Mouse (Mus musculus) CH12.LX (cell line): ENCODE measurements at regions not wholly inside any gene's neighbourhood (a gene's known extent, or its start where the extent isn't known, plus 50 kb on each side); places are given as distances from the start of the nearest gene placed in this dataset.

Experiments
- DNase-seq: peaks from one replicate; pipeline ENCODE4 v3.0.0-alpha.2; 2013; ENCODE audit errors: extremely low read depth
- H3K27ac ChIP-seq: 2 replicates; pipeline ENCODE4 v1.5.1; 2012; ENCODE audit warnings: low read depth, mild to moderate bottlenecking, control low read depth, moderate library complexity; ENCODE audit not compliant: insufficient read depth
- H3K27me3 ChIP-seq: replicated peaks from 2 replicates; pipeline ENCODE3; 2012; ENCODE audit warnings: inconsistent platforms
- H3K36me3 ChIP-seq, 2 experiments: replicated peaks in 1 of 2; 2 replicates each; pipeline versions ENCODE3 to v1.6.1; 2012; ENCODE audit warnings: inconsistent platforms in 1 of 2, low read length in 1 of 2, mild to moderate bottlenecking in 1 of 2, mixed read lengths in 1 of 2, moderate library complexity in 1 of 2; ENCODE audit not compliant: control insufficient read depth in 1 of 2, insufficient read depth in 1 of 2
- H3K4me1 ChIP-seq, 2 experiments: 2 replicates each; pipeline ENCODE4 v1.6.1; 2012; ENCODE audit warnings: inconsistent platforms in 1 of 2, moderate library complexity in 1 of 2; ENCODE audit not compliant: insufficient read depth in 2 of 2, control insufficient read depth in 1 of 2
- H3K4me2 ChIP-seq: 2 replicates; pipeline ENCODE4 v1.6.1; 2012; ENCODE audit warnings: low read depth, mild to moderate bottlenecking, control low read depth; ENCODE audit not compliant: poor library complexity, insufficient read depth, severe bottlenecking
- H3K4me3 ChIP-seq, 3 experiments: fragments of 150-350 bp in 1 of 3; sonication (generic) in 1 of 3; replicated peaks in 1 of 3; 2 replicates each; pipeline versions ENCODE3 to v1.5.1; 2011 to 2012; ENCODE audit warnings: low read depth in 2 of 3, low read length in 2 of 3, mild to moderate bottlenecking in 2 of 3, moderate library complexity in 2 of 3, control low read depth in 1 of 3, improper control_type of control experiment in 1 of 3, inconsistent platforms in 1 of 3, mixed read lengths in 1 of 3; ENCODE audit not compliant: poor library complexity in 1 of 3
- H3K79me2 ChIP-seq: replicated peaks from 2 replicates; pipeline ENCODE4 v1.6.1; 2012; ENCODE audit warnings: mild to moderate bottlenecking, moderate library complexity; ENCODE audit not compliant: control insufficient read depth, poor library complexity, insufficient read depth, severe bottlenecking; ENCODE audit errors: extremely low read depth
- H3K9ac ChIP-seq: 2 replicates; pipeline ENCODE4 v1.6.1; 2012; ENCODE audit warnings: low read depth, mild to moderate bottlenecking, control low read depth, moderate library complexity; ENCODE audit not compliant: insufficient read depth
- H3K9me3 ChIP-seq: replicated peaks from 2 replicates; pipeline ENCODE3; 2012; ENCODE audit warnings: low read length, inconsistent platforms, mixed read lengths
- BHLHE40 ChIP-seq: IDR thresholded peaks from 2 replicates; pipeline ENCODE4 v1.6.1; 2011; ENCODE audit warnings: mild to moderate bottlenecking, low read depth, low read length, improper control_type of control experiment
- CTCF ChIP-seq, 2 experiments: IDR thresholded peaks in 1 of 2; conservative IDR thresholded peaks in 1 of 2; 2 replicates each; pipeline ENCODE4 v1.5.1; 2011 to 2012; ENCODE audit warnings: low read depth in 2 of 2, low read length in 2 of 2, improper control_type of control experiment in 1 of 2, inconsistent platforms in 1 of 2, mild to moderate bottlenecking in 1 of 2, moderate library complexity in 1 of 2
- E2F4 ChIP-seq: IDR thresholded peaks from 2 replicates; pipeline ENCODE4 v1.6.1; 2011; ENCODE audit warnings: low read depth, low read length, improper control_type of control experiment; ENCODE audit not compliant: insufficient replicate concordance
- EP300 ChIP-seq: IDR thresholded peaks from 2 replicates; pipeline ENCODE4 v1.6.1; 2011; ENCODE audit warnings: low read length, improper control_type of control experiment
- GABPA ChIP-seq: IDR thresholded peaks from 2 replicates; pipeline ENCODE4 v1.6.1; 2012; ENCODE audit warnings: low read depth, low read length, improper control_type of control experiment, inconsistent platforms; ENCODE audit not compliant: insufficient replicate concordance
- HCFC1 ChIP-seq: IDR thresholded peaks from 2 replicates; pipeline ENCODE4 v1.6.1; 2012; ENCODE audit warnings: low read depth, mild to moderate bottlenecking, inconsistent platforms, low read length, improper control_type of control experiment
- IRF4 ChIP-seq: IDR thresholded peaks from 2 replicates; pipeline ENCODE4 v1.6.1; 2014; ENCODE audit warnings: low read depth, mild to moderate bottlenecking, inconsistent platforms, low read length, improper control_type of control experiment
- JUN ChIP-seq: IDR thresholded peaks from 2 replicates; pipeline ENCODE4 v1.6.1; 2011; ENCODE audit warnings: low read depth, mild to moderate bottlenecking, low read length, improper control_type of control experiment, moderate library complexity; ENCODE audit not compliant: insufficient read depth
- KAT2A ChIP-seq: IDR thresholded peaks from 2 replicates; pipeline ENCODE4 v1.6.1; 2012; ENCODE audit warnings: low read length, improper control_type of control experiment, inconsistent platforms; ENCODE audit not compliant: insufficient replicate concordance
- MXI1 ChIP-seq: IDR thresholded peaks from 2 replicates; pipeline ENCODE4 v1.6.1; 2011; ENCODE audit warnings: mild to moderate bottlenecking, low read depth, low read length, improper control_type of control experiment
- NELFE ChIP-seq: IDR thresholded peaks from 2 replicates; pipeline ENCODE4 v1.6.1; 2011; ENCODE audit warnings: low read depth, low read length, improper control_type of control experiment
- NRF1 ChIP-seq: IDR thresholded peaks from 2 replicates; pipeline ENCODE4 v1.6.1; 2014; ENCODE audit warnings: low read depth, mild to moderate bottlenecking, inconsistent platforms, low read length, improper control_type of control experiment, moderate library complexity
- POLR2AphosphoS2 ChIP-seq: IDR thresholded peaks from 2 replicates; pipeline ENCODE4 v1.6.1; 2011; ENCODE audit warnings: low read depth, low read length, improper control_type of control experiment
- RAD21 ChIP-seq: IDR thresholded peaks from 2 replicates; pipeline ENCODE4 v1.6.1; 2011; ENCODE audit warnings: low read depth, mild to moderate bottlenecking, low read length, improper control_type of control experiment, moderate library complexity
- SIN3A ChIP-seq: IDR thresholded peaks from 2 replicates; pipeline ENCODE4 v1.6.1; 2012; ENCODE audit warnings: low read length, improper control_type of control experiment, inconsistent platforms
- TCF12 ChIP-seq: IDR thresholded peaks from 2 replicates; pipeline ENCODE4 v1.6.1; 2014; ENCODE audit warnings: low read depth, mild to moderate bottlenecking, inconsistent platforms, low read length, improper control_type of control experiment
- ZC3H11A ChIP-seq: IDR thresholded peaks from 2 replicates; pipeline ENCODE4 v1.6.1; 2012; ENCODE audit warnings: low read depth, mild to moderate bottlenecking, inconsistent platforms, low read length, improper control_type of control experiment
- ZNF384 ChIP-seq: IDR thresholded peaks from 2 replicates; pipeline ENCODE4 v1.6.1; 2012; ENCODE audit warnings: low read depth, low read length, improper control_type of control experiment, inconsistent platforms
- dilution Hi-C: fragments of 300-500 bp; cut with MboI; formaldehyde crosslinking; loops from 2 replicates; pipeline ENCODE4 v1.14.3; 2020; ENCODE audit warnings: low sequenced_read_pairs; ENCODE audit not compliant: extremely low pct_unique_long_range_greater_than_20kb, extremely low pct_ligation_motif_present
- in situ Hi-C: fragments of 300-500 bp; cut with MboI; formaldehyde crosslinking; loops from 3 replicates; pipeline ENCODE4 v1.14.3; 2019; ENCODE audit warnings: low sequenced_read_pairs, low pct_ligation_motif_present, low pct_unique_long_range_greater_than_20kb, mixed read lengths

GRCm38 (mm10) chr14:76687971-76688407, 131.3 kb upstream of the Serp2 start:
- TF ChIP-seq MXI1 (no peak), EP300 (peak; percentile 10; the same call in 1 of the 2 replicates), KAT2A (no peak), BHLHE40 (no peak; the same call in 1 of the 2 replicates), NRF1 (0 out of 2 replicates have a peak, but pooled peaks have one; percentile 15), NELFE (no peak), CTCF (conservative IDR thresholded peaks at IDR 0.05 in 1 of 2, IDR thresholded peaks at IDR 0.05 in 1 of 2; ENCODE audit: low read depth in 2 of 2, low read length in 2 of 2) (0 out of 4 replicates have a peak, but pooled peaks of 1 of the 2 experiments have one; percentile 11), TCF12 (peak; percentile 50; the same call in 1 of the 2 replicates)
- TF ChIP-seq, all 38 proteins: peak for 4
- H3K27ac ChIP-seq, result no peak overlapping the region
- H3K4me3 ChIP-seq, result no peak overlapping the region
- dilution Hi-C loops, result no loop called here
- no peak overlapping the region for H3K9ac ChIP-seq
- H3K4me1 ChIP-seq, result peaks cover 0 to 45% of the 10 kb centered on the region in 2 experiments; a peak in 2 of 4 replicates
- H3K36me3 ChIP-seq, result no peaks in the 10 kb centered on the region
- in situ Hi-C loops, result no loop called here
- no peaks in the 10 kb centered on the region for H3K27me3 ChIP-seq
- no peaks in the 10 kb centered on the region for H3K79me2 ChIP-seq
- no peak overlapping the region for H3K4me2 ChIP-seq
- peak; percentile 42 for DNase-seq
- no peaks in the 10 kb centered on the region for H3K9me3 ChIP-seq

- no peak overlapping the region for H3K9ac ChIP-seq
- TF ChIP-seq ZC3H11A, result no peak
- TF ChIP-seq BHLHE40, result no peak
- no peak for TF ChIP-seq POLR2AphosphoS2
- no peak for TF ChIP-seq E2F4
- TF ChIP-seq HCFC1, result no peak
- TF ChIP-seq RAD21, result no peak
- TF ChIP-seq GABPA, result no peak
- TF ChIP-seq SIN3A, result no peak
- TF ChIP-seq NELFE, result no peak
- TF ChIP-seq JUN, result no peak
- TF ChIP-seq IRF4, result no peak
- no peak for TF ChIP-seq ZNF384
- no peaks in the 10 kb centered on the region for H3K79me2 ChIP-seq
- peak; percentile 17 for DNase-seq
- H3K27me3 ChIP-seq, result no peaks in the 10 kb centered on the region
- peaks cover 0 to 45% of the 10 kb centered on the region in 2 experiments; a peak in 2 of 4 replicates for H3K4me1 ChIP-seq
- H3K4me2 ChIP-seq, result no peak overlapping the region
- no peaks in the 10 kb centered on the region for H3K9me3 ChIP-seq
- no peak overlapping the region for H3K4me3 ChIP-seq
- in situ Hi-C loops, result no loop called here
- H3K27ac ChIP-seq, result no peak overlapping the region
- dilution Hi-C loops, result no loop called here
- no peaks in the 10 kb centered on the region for H3K36me3 ChIP-seq
These were observed 130.2 kb upstream of the Serp2 start for GRCm38 (mm10) chr14:76686762-76687453.
